Mouse (Mus musculus): ENCODE results near the gene Slc16a12. TPM values are rescaled to one million over a fixed set of nuclear protein-coding genes. Genes with fewer than 3 reads are reported as not detected.
"Not testable (repeated sequence)": the region's sequence is repeated elsewhere in the genome, so short reads cannot be mapped to it uniquely, and the experiment has no call there.

Gene Slc16a12
- total and polyA plus RNA-seq, 2 experiments from 2014 or later: 2.0 to 2.7 TPM

DNA sequence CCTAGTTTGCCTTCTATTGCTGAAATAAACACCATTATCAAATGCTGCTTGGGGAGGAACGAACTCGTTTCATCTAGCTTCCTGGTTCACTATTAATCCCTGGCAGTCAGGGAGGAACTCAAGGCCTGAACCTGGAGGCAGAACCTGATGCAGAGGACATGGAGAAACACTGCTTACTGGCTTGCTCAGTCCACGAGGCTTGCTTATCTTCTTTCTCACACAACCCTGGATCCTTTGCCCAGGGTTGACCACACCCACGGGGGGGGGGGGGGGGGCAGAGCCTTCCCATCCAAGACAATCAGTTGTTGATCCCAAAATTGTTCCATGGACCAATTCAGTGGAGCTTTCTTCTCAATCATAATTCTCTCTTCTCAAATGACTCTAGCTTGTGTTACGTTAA, 84.3 kb downstream of the Slc16a12 start:
- no peaks in the 10 kb centered on the region for H3K4me1 ChIP-seq (ENCODE audit: insufficient read depth, low read length)
- no peak overlapping the region for H3K4me3 ChIP-seq (ENCODE audit: low read depth, low read length)
- no peaks in the 10 kb centered on the region for H3K36me3 ChIP-seq (ENCODE audit: insufficient read depth, low read length)
- H3K4me2 ChIP-seq (ENCODE audit: low read depth, low read length, poor library complexity, severe bottlenecking): no peak overlapping the region
- no peak overlapping the region for H3K9ac ChIP-seq (replicated peaks; ENCODE audit: low read length, poor library complexity, severe bottlenecking)
- H3K27me3 ChIP-seq (ENCODE audit: insufficient read depth, low read length): no peaks in the 10 kb centered on the region
- WGBS: 57% methylated on average over 5 of the region's 5 CpGs
- no peak for TF ChIP-seq CTCF (IDR thresholded peaks at IDR 0.05)
- H3K9me3 ChIP-seq (ENCODE audit: low read length): no peaks in the 10 kb centered on the region
- ATAC-seq (ENCODE audit: low FRiP score) (no peak), DNase-seq (ENCODE audit: low spot score) (no peak)
- H3K27ac ChIP-seq (ENCODE audit: low read depth, low read length): no peak overlapping the region

DNA sequence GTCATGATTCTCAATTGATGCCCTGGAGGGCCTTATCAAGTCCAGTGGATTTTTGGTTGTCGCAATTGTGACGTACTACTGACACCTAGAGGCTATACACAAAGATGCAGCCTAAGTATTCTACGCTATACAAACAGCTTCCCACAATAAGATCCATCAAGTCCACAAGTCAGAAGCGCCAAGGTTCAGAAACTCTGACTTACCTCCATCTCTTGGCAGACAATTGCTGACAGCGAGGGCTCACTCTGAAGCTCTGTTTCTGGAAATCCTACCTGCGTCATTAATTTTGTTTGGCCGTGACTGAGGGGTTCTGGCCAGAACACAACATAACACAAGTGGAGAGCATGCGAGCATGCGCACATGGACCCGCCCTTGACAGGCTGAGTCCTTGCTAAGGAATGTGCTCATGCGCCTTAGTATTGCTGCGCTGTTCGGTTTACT, 85.0 kb downstream of the Slc16a12 start:
- no peak overlapping the region for H3K27ac ChIP-seq (ENCODE audit: low read depth, low read length)

DNA sequence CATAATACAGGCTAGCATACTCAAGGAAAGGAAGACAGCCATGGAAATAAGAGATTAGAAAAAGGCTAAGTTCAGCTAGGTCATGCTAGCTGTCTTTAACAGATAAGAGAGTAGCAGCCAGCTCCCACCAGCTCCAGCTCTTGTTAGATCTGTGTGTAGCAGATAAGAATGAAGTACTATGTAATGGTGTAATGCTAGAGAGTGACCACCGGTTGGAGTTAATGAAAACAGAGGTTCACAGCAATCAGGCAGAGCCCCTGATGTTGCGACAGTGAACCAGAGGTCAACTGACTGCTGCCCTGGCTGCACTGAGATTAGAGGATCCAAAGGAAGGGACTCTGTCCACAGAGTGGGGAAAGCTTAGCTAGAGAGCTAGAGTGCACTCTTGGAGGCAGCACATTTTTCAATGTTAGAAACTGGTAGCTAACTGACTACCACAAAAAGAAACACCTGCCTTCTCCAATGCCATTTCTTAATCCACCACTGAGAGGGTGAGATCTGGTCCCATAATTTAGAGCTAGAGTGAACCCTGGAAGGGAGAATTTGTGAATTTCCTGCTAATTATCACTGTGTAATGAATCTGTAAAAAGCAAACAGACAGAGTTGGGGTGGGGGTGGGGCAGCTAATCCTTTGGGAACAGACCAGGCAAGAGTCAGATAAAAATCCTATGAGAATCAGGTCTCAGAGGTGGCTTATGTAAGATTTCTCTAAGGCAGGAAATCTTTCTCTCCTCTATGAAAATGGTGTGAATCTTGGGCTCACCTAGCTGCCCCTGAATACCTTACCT, 90.4 kb downstream of the Slc16a12 start:
- DNase-seq (ENCODE audit: low spot score) (no peak), ATAC-seq (ENCODE audit: low FRiP score) (no peak)
- H3K27ac ChIP-seq (ENCODE audit: low read depth, low read length): no peak overlapping the region
- TF ChIP-seq CTCF (IDR thresholded peaks at IDR 0.05): no peak
- H3K9ac ChIP-seq (replicated peaks; ENCODE audit: low read length, poor library complexity, severe bottlenecking): no peak overlapping the region
- H3K4me2 ChIP-seq (ENCODE audit: low read depth, low read length, poor library complexity, severe bottlenecking): no peak overlapping the region
- no peaks in the 10 kb centered on the region for H3K9me3 ChIP-seq (ENCODE audit: low read length)
- H3K4me3 ChIP-seq (ENCODE audit: low read depth, low read length): no peak overlapping the region
- H3K4me1 ChIP-seq (ENCODE audit: insufficient read depth, low read length): no peaks in the 10 kb centered on the region
- H3K36me3 ChIP-seq (ENCODE audit: insufficient read depth, low read length): no peaks in the 10 kb centered on the region
- no peaks in the 10 kb centered on the region for H3K27me3 ChIP-seq (ENCODE audit: insufficient read depth, low read length)
- WGBS: 31% methylated on average over 2 of the region's 2 CpGs

More for the DNA sequence above, 85.0 kb downstream of the Slc16a12 start:
- Histone ChIP-seq H3K9ac (replicated peaks; ENCODE audit: low read length, poor library complexity, severe bottlenecking) (0 out of 2 replicates have a peak overlapping the region, but pooled peaks have one; percentile 15), H3K4me1 (ENCODE audit: insufficient read depth, low read length) (no peaks in the 10 kb centered on the region), H3K36me3 (ENCODE audit: insufficient read depth, low read length) (no peaks in the 10 kb centered on the region), H3K9me3 (ENCODE audit: low read length) (no peaks in the 10 kb centered on the region), H3K4me2 (ENCODE audit: low read depth, low read length, poor library complexity, severe bottlenecking) (peak overlapping the region; percentile 40), H3K27me3 (ENCODE audit: insufficient read depth, low read length) (no peaks in the 10 kb centered on the region), H3K4me3 (ENCODE audit: low read depth, low read length) (peak overlapping the region; percentile 28; the same call in 1 of the 2 replicates)
- TF ChIP-seq CTCF (IDR thresholded peaks at IDR 0.05): peak; percentile 92
- DNase-seq (ENCODE audit: low spot score): peak; percentile 87
- 18% methylated on average over 13 of the region's 13 CpGs for WGBS
- ATAC-seq (ENCODE audit: low FRiP score): peak; percentile 92

DNA sequence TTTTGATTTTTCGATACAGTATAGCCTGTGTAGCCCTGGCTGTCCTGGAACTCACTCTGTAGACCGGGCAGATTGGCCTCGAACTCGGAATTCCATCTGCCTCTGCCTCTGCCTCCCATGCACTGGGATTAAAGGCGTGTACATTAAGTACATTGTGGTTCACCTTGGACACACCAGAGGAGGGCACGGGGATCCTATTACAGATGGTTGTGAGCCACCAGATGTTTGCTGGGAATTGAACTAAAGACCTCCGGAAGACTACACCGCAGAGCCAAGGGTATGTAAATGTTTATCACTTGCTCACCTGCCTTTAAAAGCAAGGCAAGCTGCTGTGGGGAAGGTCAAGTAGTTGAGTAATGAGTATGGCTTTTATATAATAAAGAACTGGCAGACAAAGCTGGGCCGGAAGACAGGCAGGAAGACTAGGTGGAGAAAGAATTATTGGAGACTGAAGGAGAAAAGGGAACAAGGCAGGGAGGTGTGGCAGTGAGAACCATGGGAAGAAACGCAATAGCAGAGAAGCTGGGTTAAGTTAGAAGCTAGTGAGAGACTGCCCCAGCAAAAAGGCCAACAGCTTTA, 91.8 kb downstream of the Slc16a12 start:
- Histone ChIP-seq H3K4me2 (ENCODE audit: low read depth, low read length, poor library complexity, severe bottlenecking) (no peak overlapping the region), H3K27me3 (ENCODE audit: insufficient read depth, low read length) (no peaks in the 10 kb centered on the region), H3K27ac (ENCODE audit: low read depth, low read length) (no peak overlapping the region), H3K4me3 (ENCODE audit: low read depth, low read length) (no peak overlapping the region), H3K9ac (replicated peaks; ENCODE audit: low read length, poor library complexity, severe bottlenecking) (no peak overlapping the region), H3K9me3 (ENCODE audit: low read length) (no peaks in the 10 kb centered on the region), H3K4me1 (ENCODE audit: insufficient read depth, low read length) (no peaks in the 10 kb centered on the region), H3K36me3 (ENCODE audit: insufficient read depth, low read length) (no peaks in the 10 kb centered on the region)
- no peak for TF ChIP-seq CTCF (IDR thresholded peaks at IDR 0.05)
- DNase-seq (ENCODE audit: low spot score) (no peak), ATAC-seq (ENCODE audit: low FRiP score) (no peak)
- WGBS: 88% methylated on average over 10 of the region's 10 CpGs

DNA sequence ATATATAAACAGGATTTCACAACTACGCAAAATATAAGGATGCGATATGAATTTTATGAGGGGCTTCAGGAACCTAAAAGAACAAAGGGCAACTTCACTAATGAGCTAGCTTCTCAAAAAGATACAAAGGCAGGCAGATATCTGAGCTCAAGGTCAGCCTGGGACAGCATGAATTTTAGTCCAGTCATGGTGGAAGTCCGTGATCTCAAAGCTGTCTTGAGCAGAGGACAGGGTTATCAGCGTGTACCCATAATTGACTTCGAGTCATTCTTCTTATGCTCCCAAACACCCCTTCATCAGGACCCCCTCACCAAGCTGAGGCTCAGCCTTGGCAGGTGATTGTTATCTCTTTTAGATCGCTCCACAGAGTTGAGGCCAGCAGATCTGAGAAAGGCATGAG, 96.1 kb downstream of the Slc16a12 start:
- DNase-seq (ENCODE audit: low spot score) (no peak), ATAC-seq (ENCODE audit: low FRiP score) (no peak)
- H3K4me1 ChIP-seq (ENCODE audit: insufficient read depth, low read length): no peaks in the 10 kb centered on the region
- H3K4me3 ChIP-seq (ENCODE audit: low read depth, low read length): no peak overlapping the region
- no peak overlapping the region for H3K9ac ChIP-seq (replicated peaks; ENCODE audit: low read length, poor library complexity, severe bottlenecking)
- no peak overlapping the region for H3K4me2 ChIP-seq (ENCODE audit: low read depth, low read length, poor library complexity, severe bottlenecking)
- no peak for TF ChIP-seq CTCF (IDR thresholded peaks at IDR 0.05)
- no peaks in the 10 kb centered on the region for H3K9me3 ChIP-seq (ENCODE audit: low read length)
- 88% methylated on average over 6 of the region's 6 CpGs for WGBS
- no peaks in the 10 kb centered on the region for H3K27me3 ChIP-seq (ENCODE audit: insufficient read depth, low read length)
- H3K27ac ChIP-seq (ENCODE audit: low read depth, low read length): no peak overlapping the region
- H3K36me3 ChIP-seq (ENCODE audit: insufficient read depth, low read length): no peaks in the 10 kb centered on the region

DNA sequence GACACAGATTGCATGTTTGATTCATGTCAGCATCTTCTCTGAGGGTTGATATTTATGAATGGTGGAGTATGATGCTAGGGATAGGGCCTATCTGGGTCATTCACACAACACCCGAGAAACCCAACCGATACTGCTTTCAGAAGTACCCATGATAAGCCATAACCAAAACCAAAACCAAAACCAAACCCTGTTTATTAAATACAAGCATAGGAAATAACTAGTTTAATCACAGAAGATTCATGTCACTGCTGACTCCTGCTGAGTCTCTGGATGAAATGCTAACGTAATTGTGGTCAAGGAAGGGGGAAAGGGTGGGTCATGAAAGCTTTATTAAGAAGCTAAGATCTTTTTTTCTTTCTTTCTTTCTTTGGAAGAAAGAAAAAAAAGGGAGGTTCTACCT, 96.8 kb downstream of the Slc16a12 start:
- H3K36me3 ChIP-seq (ENCODE audit: insufficient read depth, low read length): no peaks in the 10 kb centered on the region
- no peak for DNase-seq (ENCODE audit: low spot score)
- no peak overlapping the region for H3K9ac ChIP-seq (replicated peaks; ENCODE audit: low read length, poor library complexity, severe bottlenecking)
- no peak for TF ChIP-seq CTCF (IDR thresholded peaks at IDR 0.05)
- no peak overlapping the region for H3K4me2 ChIP-seq (ENCODE audit: low read depth, low read length, poor library complexity, severe bottlenecking)
- no peaks in the 10 kb centered on the region for H3K4me1 ChIP-seq (ENCODE audit: insufficient read depth, low read length)
- no peak overlapping the region for H3K4me3 ChIP-seq (ENCODE audit: low read depth, low read length)
- no peak for ATAC-seq (ENCODE audit: low FRiP score)
- H3K27me3 ChIP-seq (ENCODE audit: insufficient read depth, low read length): no peaks in the 10 kb centered on the region
- H3K27ac ChIP-seq (ENCODE audit: low read depth, low read length): no peak overlapping the region
- 91% methylated on average over 3 of the region's 3 CpGs for WGBS
- H3K9me3 ChIP-seq (ENCODE audit: low read length): no peaks in the 10 kb centered on the region

DNA sequence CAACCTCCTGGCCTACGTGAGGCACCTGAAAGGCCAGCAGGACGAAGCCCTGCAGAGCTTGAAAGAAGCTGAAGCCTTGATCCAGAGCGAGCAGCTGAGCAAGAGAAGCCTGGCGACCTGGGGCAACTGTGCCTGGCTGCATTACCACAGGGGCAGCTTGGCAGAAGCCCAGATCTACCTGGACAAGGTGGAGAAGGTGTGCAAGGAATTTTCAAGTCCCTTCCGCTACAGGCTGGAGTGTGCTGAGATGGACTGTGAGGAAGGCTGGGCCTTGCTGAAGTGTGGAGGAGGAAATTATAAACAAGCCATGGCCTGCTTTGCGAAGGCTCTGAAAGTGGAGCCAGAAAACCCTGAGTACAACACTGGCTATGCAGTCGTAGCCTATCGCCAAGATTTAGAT, 99.5 kb downstream of the Slc16a12 start:
- not testable (repeated sequence) for H3K27ac ChIP-seq (ENCODE audit: low read depth, low read length); ATAC-seq (ENCODE audit: low FRiP score); H3K4me3 ChIP-seq (ENCODE audit: low read depth, low read length); H3K36me3 ChIP-seq (ENCODE audit: insufficient read depth, low read length); H3K9ac ChIP-seq (replicated peaks; ENCODE audit: low read length, poor library complexity, severe bottlenecking); H3K9me3 ChIP-seq (ENCODE audit: low read length); H3K27me3 ChIP-seq (ENCODE audit: insufficient read depth, low read length); H3K4me1 ChIP-seq (ENCODE audit: insufficient read depth, low read length); DNase-seq (ENCODE audit: low spot score); H3K4me2 ChIP-seq (ENCODE audit: low read depth, low read length, poor library complexity, severe bottlenecking)
- 90% methylated on average over 7 of the region's 8 CpGs for WGBS

All from midbrain, postnatal 0 days (tissue).